Mouse (Mus musculus): ENCODE measurements around the gene Dnajb14. TPM values are rescaled to one million over a fixed set of nuclear protein-coding genes. Genes with fewer than 3 reads are reported as not detected.
A peak's percentile ranks its signal among the peaks of the same experiment; 100 is the strongest.
"Not testable (repeated sequence)": the region's sequence is repeated elsewhere in the genome, so short reads cannot be mapped to it uniquely, and the experiment has no call there.

Dnajb14 gene
- total RNA-seq, 2 experiments from 2014 or later: 8.4 to 8.8 TPM

DNA sequence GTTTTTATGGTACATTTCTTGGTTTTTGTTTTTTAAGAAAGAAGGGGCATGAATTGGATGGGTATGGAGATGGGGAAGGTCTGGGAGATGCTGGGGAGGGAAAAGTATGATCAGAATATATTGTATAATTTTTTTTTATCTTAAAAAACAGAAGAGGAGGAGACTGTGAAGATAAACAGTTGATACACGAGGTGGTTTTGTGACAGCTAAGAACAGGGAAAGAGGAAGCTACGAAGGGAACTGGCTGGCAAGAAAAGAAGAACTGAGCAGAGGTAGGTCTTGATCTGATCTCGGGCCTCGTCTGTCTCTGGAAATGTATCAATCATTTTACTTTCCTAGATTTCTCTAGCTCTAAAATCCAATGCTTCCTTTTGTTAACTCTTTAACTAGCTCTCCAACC, 80.0 kb downstream of the Dnajb14 start:
- DNase-seq: no peak
- intact Hi-C loops (cut with DNase I): no loop called here

DNA sequence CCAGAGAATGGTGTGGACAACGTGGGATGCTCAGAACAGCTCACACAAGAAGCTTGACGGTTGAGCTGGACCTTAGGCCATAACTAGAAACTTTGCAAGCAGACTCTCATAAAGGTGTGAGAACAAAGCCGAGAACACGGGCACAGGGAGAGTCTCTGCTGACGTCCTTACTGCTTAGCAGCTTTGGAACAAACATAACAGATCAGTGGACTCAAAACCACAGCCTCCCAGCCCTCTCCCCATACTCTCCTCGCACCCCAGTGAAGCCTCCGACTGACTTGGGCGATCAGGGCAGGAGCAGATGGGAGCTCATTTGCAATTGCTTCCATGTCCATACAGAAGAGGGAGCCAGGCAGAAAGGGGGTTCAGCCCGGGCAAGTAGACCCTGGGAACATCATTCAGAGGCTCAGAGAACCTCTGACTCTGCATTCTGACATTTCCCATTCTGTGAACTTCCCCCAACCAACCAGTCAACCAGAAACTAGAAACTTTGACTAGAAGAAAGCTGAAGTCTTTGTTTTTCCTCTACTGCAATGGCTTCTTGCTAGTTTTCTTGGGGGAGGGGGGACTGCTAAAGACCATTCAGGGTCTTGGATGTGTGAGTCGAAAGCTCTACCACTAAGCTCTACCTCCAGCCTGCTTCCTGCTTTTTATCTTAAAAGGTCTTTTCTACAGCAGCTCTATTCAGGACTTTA, 82.9 kb downstream of the Dnajb14 start:
- no peak for DNase-seq
- intact Hi-C loops (cut with DNase I): no loop called here

DNA sequence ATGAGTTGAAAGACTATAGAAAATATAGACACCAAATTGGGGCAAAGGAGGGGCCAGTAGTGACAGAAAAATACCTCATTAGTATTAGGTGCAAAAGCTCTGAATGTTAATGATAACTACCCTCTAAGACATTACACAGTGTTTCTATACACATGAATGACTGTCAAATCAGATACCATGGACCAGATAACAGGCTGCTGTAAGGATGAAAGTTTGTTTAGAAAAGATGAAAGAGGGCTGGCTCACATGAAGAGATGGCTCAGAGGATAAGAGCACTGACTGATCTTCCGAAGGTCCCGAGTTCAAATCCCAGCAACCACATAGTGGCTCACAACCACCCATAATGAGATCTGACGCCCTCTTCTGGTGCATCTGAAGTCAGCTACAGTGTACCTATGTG, 83.8 kb downstream of the Dnajb14 start:
- DNase-seq; intact Hi-C loops (cut with DNase I): not testable (repeated sequence)

DNA sequence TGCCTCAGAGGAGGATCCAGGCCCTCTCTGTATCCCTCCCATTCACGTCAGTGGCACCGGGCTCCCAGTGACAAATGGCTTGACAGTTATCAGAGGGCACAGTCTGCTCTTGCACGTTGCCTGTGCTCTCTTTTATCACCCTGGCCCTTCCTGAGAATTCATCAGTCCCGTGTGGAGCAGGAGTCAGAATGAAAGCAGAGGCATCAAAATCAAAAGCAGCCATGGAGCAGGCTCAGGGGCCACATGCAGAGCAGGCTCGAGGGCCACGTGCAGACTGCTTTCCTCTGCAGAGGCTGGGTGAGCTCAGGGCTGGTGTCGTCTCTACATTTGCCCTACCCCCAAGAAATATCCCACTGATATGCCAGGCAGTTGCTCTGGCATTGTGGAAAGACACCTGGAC, 84.3 kb downstream of the Dnajb14 start:
- no peak for DNase-seq
- intact Hi-C loops (cut with DNase I): no loop called here

DNA sequence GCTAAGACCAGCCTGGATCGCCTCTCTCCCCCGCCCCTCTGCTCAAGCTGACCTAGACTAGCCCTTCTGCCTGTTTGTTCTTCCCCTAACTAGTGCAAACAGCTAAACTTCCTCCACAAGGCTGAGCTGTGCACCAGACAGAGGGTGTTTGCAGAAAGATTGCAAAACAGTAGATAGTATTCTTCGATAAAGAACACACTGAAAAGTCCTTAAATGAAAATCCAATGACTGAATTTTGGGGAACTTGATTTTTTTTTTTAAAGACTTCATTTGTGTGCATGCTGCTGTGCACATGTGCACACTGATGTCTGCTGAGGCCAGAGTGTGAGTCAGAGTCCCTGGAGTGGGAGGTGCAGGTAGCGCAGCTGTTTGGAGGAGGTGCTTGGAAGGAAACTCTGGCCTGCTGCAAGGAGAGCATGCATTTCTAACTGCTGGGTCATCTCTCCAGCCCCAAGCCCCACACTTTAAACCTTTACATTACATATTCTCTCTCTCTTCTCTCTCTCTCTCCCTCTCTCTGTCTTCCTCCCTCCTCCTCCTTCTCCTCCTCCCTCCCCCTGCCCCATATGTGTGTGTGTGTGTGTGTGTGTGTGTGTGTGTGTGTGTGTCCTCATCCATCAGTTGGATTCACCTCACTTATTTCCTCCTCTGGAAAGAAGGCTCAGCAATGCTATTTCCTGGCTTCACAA, 84.9 kb downstream of the Dnajb14 start:
- peak in 1 of 2 experiments; percentile 19 for DNase-seq
- intact Hi-C loops (cut with DNase I): no loop called here

DNA sequence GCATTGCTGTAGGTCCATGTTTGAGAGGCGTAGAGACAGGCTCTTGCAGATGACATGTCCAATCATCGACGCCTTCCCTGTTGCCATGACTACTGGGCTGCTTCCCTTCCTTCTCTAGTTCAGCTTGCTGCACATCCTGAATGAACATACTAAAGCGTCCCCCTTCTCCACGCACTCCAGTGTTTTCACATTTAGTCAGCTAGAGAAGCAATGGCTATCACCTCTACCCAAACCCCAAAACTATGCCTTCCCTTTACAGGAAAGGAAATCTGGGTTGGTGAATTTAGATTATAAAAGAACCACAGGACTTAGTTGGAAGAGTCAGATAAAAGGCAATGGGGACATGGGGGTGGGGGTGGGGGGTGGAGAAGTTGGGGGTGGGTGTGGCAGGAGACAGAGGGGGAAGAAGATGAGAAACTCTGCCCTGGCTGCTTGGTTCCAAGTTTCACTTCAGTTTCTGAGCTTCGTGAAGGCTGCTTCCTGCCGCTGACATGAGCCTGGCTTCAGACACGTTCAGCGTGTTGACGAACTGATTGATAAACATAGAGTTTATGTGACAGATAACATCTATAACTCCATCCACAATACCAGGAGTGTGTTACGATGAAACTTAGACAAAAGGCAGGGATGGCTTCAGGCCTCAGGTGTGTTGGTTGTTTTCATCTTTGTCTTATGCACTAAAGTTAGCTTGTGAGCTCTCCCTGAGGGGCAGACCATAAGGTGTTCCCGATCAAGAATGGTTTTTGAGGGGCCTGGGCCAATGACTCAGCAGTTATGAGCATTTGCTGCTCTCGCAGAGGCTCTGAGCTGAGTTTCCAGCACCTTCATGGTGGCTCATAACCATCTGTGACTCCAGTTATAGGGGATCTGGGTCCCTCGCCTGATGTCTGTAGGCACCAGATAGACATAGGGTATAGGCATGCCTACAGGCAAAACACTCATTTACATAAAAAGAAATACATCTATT, 85.7 kb downstream of the Dnajb14 start:
- intact Hi-C loops (cut with DNase I): no loop called here
- DNase-seq: peak in 1 of 2 experiments; percentile 22

DNA sequence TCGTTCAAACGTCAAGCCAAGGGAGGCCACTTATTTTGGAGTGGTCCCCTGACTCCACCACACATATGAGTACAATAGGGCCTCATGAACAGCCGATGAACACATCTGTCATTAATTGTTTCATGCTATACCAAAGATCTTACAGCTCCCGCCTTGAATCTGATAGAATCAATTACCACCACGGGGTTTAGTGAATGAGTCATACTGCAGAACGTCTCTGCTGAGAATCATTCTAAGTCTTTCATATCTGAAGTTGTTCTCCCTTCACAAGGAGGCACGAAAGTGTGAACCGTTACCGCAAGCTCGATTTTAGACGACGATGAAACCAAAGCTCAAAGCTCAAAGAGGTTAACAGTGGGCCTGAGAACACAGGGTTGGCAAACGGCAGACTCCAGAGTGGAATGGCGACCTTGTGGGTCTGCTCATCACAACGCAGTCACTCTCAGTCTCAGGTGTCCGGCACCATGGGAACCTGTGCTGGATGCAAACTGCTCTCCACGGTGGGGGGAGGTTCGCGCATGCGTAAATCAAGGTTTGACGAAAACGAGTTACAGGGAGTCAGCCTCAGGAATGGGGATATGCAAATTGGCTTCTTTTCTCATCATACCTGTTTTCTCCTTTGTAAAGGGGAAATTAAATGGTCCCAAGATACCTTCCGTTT, 86.9 kb downstream of the Dnajb14 start:
- DNase-seq: no peak
- intact Hi-C loops (cut with DNase I): no loop called here

DNA sequence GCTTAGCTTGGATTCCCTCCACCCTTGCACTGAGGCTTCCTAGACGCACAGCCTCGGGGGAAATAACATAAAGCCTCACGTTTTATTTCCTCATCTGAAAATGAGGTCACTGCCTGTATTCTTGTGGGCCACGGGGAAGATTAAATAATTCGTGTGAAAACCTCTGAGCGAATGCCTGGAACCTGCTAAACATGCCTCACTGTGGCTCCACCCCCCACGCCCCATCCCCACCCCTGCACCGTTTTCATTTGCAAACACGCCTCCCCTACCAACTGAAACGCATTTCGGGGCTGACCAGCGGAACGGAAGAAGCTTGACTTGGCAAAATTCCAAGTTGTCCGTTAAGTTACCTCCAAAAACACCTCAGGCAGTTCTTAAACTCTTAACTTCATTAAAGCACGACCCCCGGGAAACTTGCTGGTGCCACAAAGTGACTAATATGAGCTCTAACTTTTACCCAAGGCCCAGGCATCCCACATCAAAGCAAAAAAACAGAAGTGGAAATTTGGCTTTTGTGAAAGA, 88.1 kb downstream of the Dnajb14 start:
- DNase-seq: no peak
- intact Hi-C loops (cut with DNase I): no loop called here

DNA sequence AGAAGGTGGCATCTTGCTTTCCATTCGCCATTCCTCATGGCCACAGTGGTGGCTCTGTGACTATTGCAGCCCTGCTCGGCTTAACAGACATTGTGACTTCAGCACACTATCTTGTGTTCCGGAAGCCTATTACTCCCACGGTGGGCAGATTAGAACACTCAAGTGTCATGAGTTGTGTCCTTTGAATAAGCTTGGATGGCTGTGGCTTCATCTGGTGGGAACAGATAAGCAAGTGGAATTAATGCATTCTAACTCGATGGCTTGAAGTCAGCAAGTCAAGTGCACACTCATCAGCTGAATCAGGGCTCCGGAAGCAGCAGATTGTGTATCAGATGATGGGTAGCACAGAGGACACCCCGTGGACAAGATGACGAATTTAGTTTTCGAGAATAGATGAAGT, 90.4 kb downstream of the Dnajb14 start:
- intact Hi-C loops (cut with DNase I): no loop called here
- no peak for DNase-seq

DNA sequence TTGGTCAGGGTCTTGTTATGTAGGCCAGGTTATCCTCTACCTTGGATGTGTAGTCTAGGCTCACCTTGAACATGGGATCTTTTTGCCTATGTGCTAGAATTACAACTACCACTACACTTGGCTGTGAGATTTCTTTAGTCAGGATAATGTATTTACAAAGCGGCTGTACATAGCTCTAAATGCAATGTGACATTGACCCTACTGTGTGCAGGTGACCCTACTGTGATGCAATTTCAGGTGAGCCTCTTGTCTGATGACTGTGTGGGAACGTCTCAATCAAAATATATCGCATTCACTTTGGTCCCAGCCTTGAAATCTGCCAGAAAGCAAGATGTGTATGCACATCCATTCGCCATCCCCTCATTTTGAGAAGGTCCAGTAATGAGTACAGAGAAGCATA, 90.9 kb downstream of the Dnajb14 start:
- intact Hi-C loops (cut with DNase I): no loop called here
- DNase-seq: no peak

DNA sequence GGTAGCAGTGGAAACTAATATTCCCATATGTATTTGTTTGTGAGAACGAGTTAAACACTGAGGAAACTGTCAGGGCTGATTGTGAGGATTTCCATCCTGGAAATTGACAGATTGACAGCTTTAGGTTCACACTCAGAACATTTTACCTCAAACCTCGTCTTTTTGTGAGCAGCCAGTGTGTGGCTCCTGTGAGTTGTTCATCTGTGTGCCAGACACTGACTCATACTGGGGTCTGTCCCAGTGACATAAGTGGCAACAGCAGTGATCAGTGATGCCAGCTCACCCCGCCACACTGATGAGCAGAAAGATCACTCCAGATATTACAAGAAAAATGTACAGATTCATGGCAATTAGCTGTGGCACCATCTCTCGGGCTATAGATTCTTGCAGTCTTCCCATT, 92.0 kb downstream of the Dnajb14 start:
- no peak for DNase-seq
- intact Hi-C loops (cut with DNase I): no loop called here

DNA sequence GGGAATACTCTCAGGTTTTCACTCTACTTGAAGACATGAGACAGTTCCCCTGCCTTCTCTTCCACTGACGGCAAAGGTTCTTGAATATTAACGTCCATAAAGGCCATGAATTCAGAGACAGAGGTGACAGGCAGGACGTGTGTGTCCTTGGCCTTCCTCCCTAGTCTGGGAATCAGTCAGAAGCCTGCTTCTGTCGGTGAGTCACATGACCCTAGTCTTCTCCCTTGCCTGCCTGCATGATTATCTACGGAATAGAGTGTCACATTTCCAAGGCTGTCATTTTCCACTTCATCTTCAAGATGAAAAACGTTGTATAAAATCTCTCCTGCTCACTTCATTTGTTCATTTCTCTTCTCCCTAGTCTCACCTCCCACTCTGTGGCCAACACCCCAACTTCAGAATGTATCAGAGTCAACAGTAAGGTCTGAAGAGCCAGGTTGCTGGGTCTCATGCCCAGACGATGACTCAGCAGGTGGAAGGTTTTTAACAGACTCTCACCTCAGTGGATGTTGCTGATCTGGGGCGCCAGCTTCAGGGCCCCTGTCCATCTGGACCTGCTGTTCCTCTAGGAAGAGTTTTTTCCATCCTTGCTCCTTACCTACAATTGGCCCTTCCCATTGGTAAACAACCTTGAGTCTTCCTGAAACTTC, 94.4 kb downstream of the Dnajb14 start:
- intact Hi-C loops (cut with DNase I): no loop called here
- no peak for DNase-seq

DNA sequence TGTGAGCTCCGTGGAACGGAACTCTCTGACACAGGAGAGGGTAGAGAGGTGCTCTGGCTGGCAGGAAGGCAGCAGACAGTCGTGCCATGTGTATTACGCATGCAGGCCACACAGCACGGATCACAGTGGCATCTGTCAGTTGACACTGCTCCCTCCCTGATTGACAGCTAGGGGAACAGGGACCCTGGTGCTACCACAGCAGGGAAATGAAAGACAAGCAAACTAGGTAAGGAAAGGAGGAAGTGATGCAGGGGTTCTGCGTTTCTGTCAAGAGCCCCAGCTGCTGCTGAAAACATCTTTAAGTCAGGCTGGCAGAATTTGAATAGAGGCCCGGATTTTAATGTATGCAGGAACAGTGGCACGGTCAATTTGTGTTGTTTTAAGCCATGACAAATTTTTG, 96.0 kb downstream of the Dnajb14 start:
- intact Hi-C loops (cut with DNase I): no loop called here
- DNase-seq: no peak

DNA sequence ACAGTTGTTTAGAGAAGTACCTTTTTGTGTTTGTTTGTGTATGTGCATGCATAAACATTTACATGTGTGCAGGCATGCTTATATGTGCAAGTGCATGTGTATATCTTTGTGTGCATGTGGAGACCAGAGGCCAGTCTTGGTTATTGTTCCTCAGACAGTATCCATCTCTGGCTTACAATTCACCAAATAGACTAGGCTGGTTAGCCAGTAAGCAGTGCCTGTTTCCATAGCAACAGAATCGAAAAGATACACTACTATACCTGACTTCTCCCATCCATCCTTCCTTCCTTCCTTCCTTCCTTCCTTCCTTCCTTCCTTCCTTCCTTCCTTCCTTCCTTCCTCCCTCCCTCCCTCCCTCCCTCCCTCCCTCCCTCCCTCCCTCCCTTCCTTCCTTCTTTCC, 96.5 kb downstream of the Dnajb14 start:
- intact Hi-C loops (cut with DNase I); DNase-seq: not testable (repeated sequence)

Other genes with a start within 250 kb of the Dnajb14 start
- 1 to 10 TPM; 1.6 to 3.3 TPM for gene Ddit4l, start 246.1 kb upstream of the Dnajb14 start, total RNA-seq (2021)
- gene Gm21962, start 196.2 kb upstream of the Dnajb14 start, total RNA-seq (2021): not detected
- gene H2afz, start 3.2 kb upstream of the Dnajb14 start, total RNA-seq (2021): 10 to 100 TPM; 60.4 to 61.0 TPM
- gene Lamtor3, start 50.8 kb downstream of the Dnajb14 start, total RNA-seq (2021): 10 to 100 TPM; 91.1 to 93.8 TPM
- 1 to 10 TPM; 4.5 to 5.1 TPM for gene Dapp1, start 113.9 kb downstream of the Dnajb14 start, total RNA-seq (2021)
- gene 1110002E22Rik, start 197.4 kb downstream of the Dnajb14 start, total RNA-seq (2021): 10 to 100 TPM; 52.5 to 58.2 TPM
- gene Gm5105, start 199.7 kb downstream of the Dnajb14 start, total RNA-seq (2021): under 1 TPM; 0.64 to 0.81 TPM

Measured in heart, postnatal 36 days (tissue).